Mouse (Mus musculus) liver, embryonic 14.5 days (tissue): Measurements from ENCODE around the gene Myo10.

Source experiments
- CTCF ChIP-seq: IDR thresholded peaks from 2 replicates; pipeline ENCODE4 v1.5.1; 2016; ENCODE audit warnings: antibody characterized with exemption, low read depth, control low read depth
- EP300 ChIP-seq: IDR thresholded peaks from 2 replicates; pipeline ENCODE4 v1.6.1; 2016; ENCODE audit warnings: antibody characterized with exemption, low read depth

GRCm38 (mm10) chr15:25785456-25786390 lies 163.4 kb downstream of the Myo10 start:
- TF ChIP-seq CTCF (no peak), EP300 (no peak)
